Mouse (Mus musculus) forebrain, postnatal 0 days (tissue): ENCODE measurements at regions not wholly inside any gene's neighbourhood (a gene's known extent, or its start where the extent isn't known, plus 50 kb on each side); places are given as distances from the start of the nearest gene placed in this dataset.
"Not testable (repeated sequence)": the region's sequence is repeated elsewhere in the genome, so short reads cannot be mapped to it uniquely, and the experiment has no call there.

Experiments
- ATAC-seq: fragments of 200-750 bp; cut with Nextera tagmentation; 2 replicates; pipeline ENCODE4 v1.8.0; 2017; ENCODE audit warnings: mild to moderate bottlenecking, moderate library complexity
- DNase-seq: peaks from one replicate; pipeline ENCODE4 v3.0.0-alpha.2; 2015
- H3K27ac ChIP-seq: fragments of 300-500 bp; sonication (generic); 2 replicates; pipeline ENCODE4 v1.5.1; 2014; ENCODE audit warnings: low read depth, mild to moderate bottlenecking, antibody characterized with exemption, low read length, moderate library complexity, mixed read lengths
- H3K27me3 ChIP-seq: fragments of 300-500 bp; sonication (generic); 2 replicates; pipeline ENCODE4 v1.6.1; 2014; ENCODE audit warnings: mild to moderate bottlenecking, low read length, mixed read lengths; ENCODE audit not compliant: insufficient read depth
- H3K36me3 ChIP-seq: fragments of 300-500 bp; sonication (generic); 2 replicates; pipeline ENCODE4 v1.6.1; 2014; ENCODE audit warnings: mild to moderate bottlenecking, moderate library complexity; ENCODE audit not compliant: insufficient read depth
- H3K4me1 ChIP-seq: fragments of 300-500 bp; sonication (generic); 2 replicates; pipeline ENCODE4 v1.6.1; 2014; ENCODE audit warnings: antibody characterized with exemption; ENCODE audit not compliant: insufficient read depth
- H3K4me2 ChIP-seq: fragments of 300-500 bp; sonication (generic); 2 replicates; pipeline ENCODE4 v1.6.1; 2014; ENCODE audit warnings: low read depth, mild to moderate bottlenecking, moderate library complexity
- H3K4me3 ChIP-seq: fragments of 300-500 bp; sonication (generic); 2 replicates; pipeline ENCODE4 v1.5.1; 2014; ENCODE audit warnings: low read depth, low read length, mixed read lengths
- H3K9ac ChIP-seq: fragments of 300-500 bp; sonication (generic); 2 replicates; pipeline ENCODE4 v1.6.1; 2014; ENCODE audit warnings: mild to moderate bottlenecking
- H3K9me3 ChIP-seq: fragments of 300-500 bp; sonication (generic); 2 replicates; pipeline ENCODE4 v1.6.1; 2016; ENCODE audit warnings: low read length
- CTCF ChIP-seq: sonication (generic); IDR thresholded peaks from 2 replicates; pipeline ENCODE4 v1.5.1; 2016; ENCODE audit warnings: antibody characterized with exemption, control low read depth, low read depth
- WGBS: fragments of 180-500 bp; shearing (Covaris S2); extraction: QIAGEN DNeasy Blood & Tissue Kit; methylation state at CpG from one replicate; pipeline ENCODE4 v1.1.7; 2014; 5-methylcytosine and 5-hydroxymethylcytosine counted together

GRCm38 (mm10) chr14:116683909-116684308 lies 241.2 kb upstream of the Gpc6 start:
- Histone ChIP-seq H3K9ac (no peak overlapping the region), H3K4me1 (no peaks in the 10 kb centered on the region), H3K4me2 (no peak overlapping the region), H3K27ac (no peak overlapping the region), H3K27me3 (no peaks in the 10 kb centered on the region), H3K4me3 (no peak overlapping the region), H3K36me3 (no peaks in the 10 kb centered on the region), H3K9me3 (no peaks in the 10 kb centered on the region)
- ATAC-seq (no peak), DNase-seq (no peak)
- 92% methylated on average over 5 of the region's 5 CpGs for WGBS
- TF ChIP-seq CTCF, result no peak

- TF ChIP-seq CTCF, result no peak
- peak; percentile 38; the same call in 1 of the 2 replicates for ATAC-seq
- Histone ChIP-seq H3K27ac (no peak overlapping the region), H3K36me3 (no peaks in the 10 kb centered on the region), H3K4me2 (no peak overlapping the region), H3K27me3 (no peaks in the 10 kb centered on the region), H3K4me1 (no peaks in the 10 kb centered on the region), H3K4me3 (no peak overlapping the region), H3K9ac (no peak overlapping the region), H3K9me3 (no peaks in the 10 kb centered on the region)
- no peak for DNase-seq
- 51% methylated on average over 5 of the region's 5 CpGs for WGBS
Observed at GRCm38 (mm10) chr14:116697675-116698074, 227.4 kb upstream of the Gpc6 start.

- Histone ChIP-seq H3K9ac (no peak overlapping the region), H3K4me2 (no peak overlapping the region), H3K4me1 (no peaks in the 10 kb centered on the region), H3K4me3 (no peak overlapping the region), H3K9me3 (no peaks in the 10 kb centered on the region), H3K36me3 (no peaks in the 10 kb centered on the region), H3K27ac (no peak overlapping the region), H3K27me3 (no peaks in the 10 kb centered on the region)
- ATAC-seq (no peak), DNase-seq (no peak)
- TF ChIP-seq CTCF, result no peak
- WGBS, result 19% methylated on average over 7 of the region's 7 CpGs
Observed at GRCm38 (mm10) chr14:116698437-116698836, 226.7 kb upstream of the Gpc6 start.

- not testable (repeated sequence) for H3K36me3 ChIP-seq, H3K9me3 ChIP-seq, H3K27ac ChIP-seq, H3K4me3 ChIP-seq, H3K4me2 ChIP-seq, H3K4me1 ChIP-seq, ATAC-seq, DNase-seq, H3K27me3 ChIP-seq, H3K9ac ChIP-seq
- 90% methylated on average over 6 of the region's 6 CpGs for WGBS
Observed at GRCm38 (mm10) chr14:116734596-116734995, 190.5 kb upstream of the Gpc6 start.

GRCm38 (mm10) chr14:116754438-116755157 lies 170.5 kb upstream of the Gpc6 start:
- 81% methylated on average over 7 of the region's 7 CpGs for WGBS
- H3K27me3 ChIP-seq, result no peaks in the 10 kb centered on the region
- ATAC-seq, result no peak
- H3K4me1 ChIP-seq, result no peaks in the 10 kb centered on the region
- TF ChIP-seq CTCF, result no peak
- no peak overlapping the region for H3K4me2 ChIP-seq
- H3K36me3 ChIP-seq, result no peaks in the 10 kb centered on the region
- no peak overlapping the region for H3K4me3 ChIP-seq
- H3K27ac ChIP-seq, result no peak overlapping the region
- no peak for DNase-seq
- no peak overlapping the region for H3K9ac ChIP-seq
- no peaks in the 10 kb centered on the region for H3K9me3 ChIP-seq

GRCm38 (mm10) chr14:116761429-116761828 lies 163.7 kb upstream of the Gpc6 start:
- Histone ChIP-seq H3K9ac (no peak overlapping the region), H3K4me2 (no peak overlapping the region), H3K4me3 (no peak overlapping the region), H3K36me3 (no peaks in the 10 kb centered on the region), H3K9me3 (no peaks in the 10 kb centered on the region), H3K4me1 (no peaks in the 10 kb centered on the region), H3K27ac (no peak overlapping the region), H3K27me3 (no peaks in the 10 kb centered on the region)
- 16% methylated on average over 2 of the region's 2 CpGs for WGBS
- TF ChIP-seq CTCF, result no peak
- ATAC-seq, result no peak
- no peak for DNase-seq

GRCm38 (mm10) chr14:116771120-116771519 lies 154.0 kb upstream of the Gpc6 start:
- Histone ChIP-seq H3K36me3 (no peaks in the 10 kb centered on the region), H3K4me2 (no peak overlapping the region), H3K27ac (no peak overlapping the region), H3K4me1 (no peaks in the 10 kb centered on the region), H3K4me3 (no peak overlapping the region), H3K27me3 (no peaks in the 10 kb centered on the region), H3K9me3 (no peaks in the 10 kb centered on the region), H3K9ac (no peak overlapping the region)
- WGBS, result 86% methylated on average over 4 of the region's 4 CpGs
- ATAC-seq (no peak), DNase-seq (no peak)
- TF ChIP-seq CTCF, result no peak
